Mouse (Mus musculus): ENCODE measurements around the gene Prrx1. TPM values are rescaled to one million over a fixed set of nuclear protein-coding genes. Genes with fewer than 3 reads are reported as not detected.

The Prrx1 gene
- total and polyA plus RNA-seq, 2 experiments, result 0.06 to 0.46 TPM

- no peak for DNase-seq (ENCODE audit: extremely low read depth, low read depth, low spot score)
- Histone ChIP-seq H3K27me3 (ENCODE audit: control insufficient read depth, insufficient read depth, low read length) (no peaks in the 10 kb centered on the region), H3K9ac (ENCODE audit: low read depth, low read length) (no peak overlapping the region), H3K27ac (replicated peaks; ENCODE audit: insufficient read depth, low read depth, low read length) (no peak overlapping the region), H3K4me3 (ENCODE audit: insufficient read depth, low read depth, low read length) (no peak overlapping the region), H3K79me2 (ENCODE audit: control insufficient read depth, insufficient read depth, low read length) (no peaks in the 10 kb centered on the region), H3K36me3 (ENCODE audit: control insufficient read depth, insufficient read depth, low read length) (no peaks in the 10 kb centered on the region), H3K4me1 (ENCODE audit: control insufficient read depth, insufficient read depth, low read length) (no peaks in the 10 kb centered on the region)
- TF ChIP-seq CTCF (IDR thresholded peaks at IDR 0.05; ENCODE audit: low read depth, low read length) (no peak), POLR2A (IDR thresholded peaks at IDR 0.05; ENCODE audit: extremely low read depth, insufficient read depth, low read length) (no peak)
- 78% methylated on average over 14 of the region's 14 CpGs for WGBS
Measured at GRCm38 (mm10) chr1:163208919-163209867, 104.3 kb downstream of the Prrx1 start.

- Histone ChIP-seq H3K36me3 (ENCODE audit: control insufficient read depth, insufficient read depth, low read length) (no peaks in the 10 kb centered on the region), H3K27me3 (ENCODE audit: control insufficient read depth, insufficient read depth, low read length) (no peaks in the 10 kb centered on the region), H3K4me3 (ENCODE audit: insufficient read depth, low read depth, low read length) (no peak overlapping the region), H3K4me1 (ENCODE audit: control insufficient read depth, insufficient read depth, low read length) (no peaks in the 10 kb centered on the region), H3K9ac (ENCODE audit: low read depth, low read length) (no peak overlapping the region), H3K79me2 (ENCODE audit: control insufficient read depth, insufficient read depth, low read length) (no peaks in the 10 kb centered on the region), H3K27ac (replicated peaks; ENCODE audit: insufficient read depth, low read depth, low read length) (no peak overlapping the region)
- DNase-seq (ENCODE audit: extremely low read depth, low read depth, low spot score), result no peak
- TF ChIP-seq CTCF (IDR thresholded peaks at IDR 0.05; ENCODE audit: low read depth, low read length) (no peak), POLR2A (IDR thresholded peaks at IDR 0.05; ENCODE audit: extremely low read depth, insufficient read depth, low read length) (no peak)
- 76% methylated on average over 2 of the region's 2 CpGs for WGBS
Measured at GRCm38 (mm10) chr1:163198767-163199166, 114.7 kb downstream of the Prrx1 start.

- DNase-seq (ENCODE audit: extremely low read depth, low read depth, low spot score), result no peak
- 78% methylated on average over 4 of the region's 4 CpGs for WGBS
- no peaks in the 10 kb centered on the region for H3K36me3 ChIP-seq (ENCODE audit: control insufficient read depth, insufficient read depth, low read length)
- TF ChIP-seq POLR2A (IDR thresholded peaks at IDR 0.05; ENCODE audit: extremely low read depth, insufficient read depth, low read length) (no peak), CTCF (IDR thresholded peaks at IDR 0.05; ENCODE audit: low read depth, low read length) (no peak)
- H3K9ac ChIP-seq (ENCODE audit: low read depth, low read length), result no peak overlapping the region
- H3K79me2 ChIP-seq (ENCODE audit: control insufficient read depth, insufficient read depth, low read length), result no peaks in the 10 kb centered on the region
- H3K4me1 ChIP-seq (ENCODE audit: control insufficient read depth, insufficient read depth, low read length), result no peaks in the 10 kb centered on the region
- no peak overlapping the region for H3K4me3 ChIP-seq (ENCODE audit: insufficient read depth, low read depth, low read length)
- no peak overlapping the region for H3K27ac ChIP-seq (replicated peaks; ENCODE audit: insufficient read depth, low read depth, low read length)
- H3K27me3 ChIP-seq (ENCODE audit: control insufficient read depth, insufficient read depth, low read length), result no peaks in the 10 kb centered on the region
Measured at GRCm38 (mm10) chr1:163198059-163198458, 115.5 kb downstream of the Prrx1 start.

Other genes with a start within 250 kb of the Prrx1 start
- not detected in 2 replicates for gene Mroh9, start 228.0 kb downstream of the Prrx1 start, total RNA-seq (2014; rRNA removed)
- gene Mroh9, start 228.0 kb downstream of the Prrx1 start, polyA plus RNA-seq (2012; rRNA removed), result not detected in 2 replicates
- 1.7 and 2.6 TPM in 2 replicates for gene Gorab, start 90.0 kb upstream of the Prrx1 start, total RNA-seq (2014; rRNA removed)
- gene Gorab, start 90.0 kb upstream of the Prrx1 start, polyA plus RNA-seq (2012; rRNA removed), result 0.66 and 0.71 TPM in 2 replicates

All from liver, adult 2 months (tissue).